Mouse (Mus musculus): ENCODE results near the gene Faah. TPM values are rescaled to one million over a fixed set of nuclear protein-coding genes. Genes with fewer than 3 reads are reported as not detected.

Gene Faah
- polyA plus RNA-seq, 1 experiment from 2014 or later, result 12.7 TPM

DNA sequence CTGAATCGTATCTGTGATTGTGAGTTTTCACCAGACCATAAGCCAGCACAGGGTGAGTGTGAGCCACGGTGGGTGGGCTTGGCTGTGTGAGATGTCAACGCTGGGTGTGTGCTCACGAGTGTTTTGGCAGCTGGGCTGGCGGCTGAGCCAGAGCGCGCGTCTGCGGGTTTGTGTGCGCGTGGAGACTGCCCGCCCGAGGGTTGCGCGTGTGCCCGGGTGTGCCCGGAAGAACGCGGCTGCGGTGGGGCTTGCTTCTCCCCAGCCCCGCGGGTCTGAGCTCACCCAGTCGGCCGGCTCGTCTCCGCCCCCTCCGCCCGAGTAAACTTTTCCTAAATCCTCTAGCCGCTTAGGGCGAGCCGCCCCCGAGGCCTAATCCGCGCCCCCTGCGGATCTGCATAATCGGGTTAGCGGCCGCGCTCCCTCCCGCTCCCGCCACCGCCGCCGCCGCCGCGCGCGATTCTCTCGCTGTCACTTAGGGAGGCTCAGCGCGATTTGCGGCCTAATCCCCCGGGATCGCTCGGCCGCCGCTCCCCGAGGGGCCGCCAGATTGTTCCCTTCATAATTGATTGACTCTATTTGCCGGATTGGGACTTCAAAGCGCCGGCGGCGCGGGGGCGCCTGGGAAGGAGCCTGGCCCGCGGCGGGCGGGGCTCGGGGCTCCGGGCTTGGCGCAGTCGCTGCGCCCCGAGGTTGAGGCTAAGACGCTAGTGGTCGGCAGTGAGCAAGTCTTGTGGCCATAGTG lies 54.9 kb downstream of the Faah start:
- WGBS, result under 1% methylated on average over 68 of the region's 79 CpGs
- H3K27ac ChIP-seq (replicated peaks), result no peak overlapping the region
- peaks cover 78% of the 10 kb centered on the region for H3K27me3 ChIP-seq

GRCm38 (mm10) chr4:115961991-115962390 lies 55.7 kb downstream of the Faah start:
- 6% methylated on average over 7 of the region's 7 CpGs for WGBS
- no peak overlapping the region; the same call in 1 of the 2 replicates for H3K4me3 ChIP-seq
- no peak overlapping the region for H3K9ac ChIP-seq (replicated peaks)
- H3K27ac ChIP-seq (replicated peaks), result no peak overlapping the region
- no peaks in the 10 kb centered on the region for H3K36me3 ChIP-seq
- no peak for ATAC-seq (replicated peaks)
- no peaks in the 10 kb centered on the region for H3K9me3 ChIP-seq
- H3K4me2 ChIP-seq (replicated peaks), result peak overlapping the region; percentile 94
- peaks cover 78% of the 10 kb centered on the region for H3K27me3 ChIP-seq
- H3K4me1 ChIP-seq, result peaks cover 12% of the 10 kb centered on the region

More for the DNA sequence above, 54.9 kb downstream of the Faah start:
- no peaks in the 10 kb centered on the region for H3K9me3 ChIP-seq
- H3K9ac ChIP-seq (replicated peaks), result peak overlapping the region; percentile 67
- peak overlapping the region; percentile 61 for H3K4me3 ChIP-seq
- peak; percentile 71 for ATAC-seq (replicated peaks)
- peaks cover 12% of the 10 kb centered on the region for H3K4me1 ChIP-seq
- peak overlapping the region; percentile 94 for H3K4me2 ChIP-seq (replicated peaks)
- H3K36me3 ChIP-seq, result no peaks in the 10 kb centered on the region

DNA sequence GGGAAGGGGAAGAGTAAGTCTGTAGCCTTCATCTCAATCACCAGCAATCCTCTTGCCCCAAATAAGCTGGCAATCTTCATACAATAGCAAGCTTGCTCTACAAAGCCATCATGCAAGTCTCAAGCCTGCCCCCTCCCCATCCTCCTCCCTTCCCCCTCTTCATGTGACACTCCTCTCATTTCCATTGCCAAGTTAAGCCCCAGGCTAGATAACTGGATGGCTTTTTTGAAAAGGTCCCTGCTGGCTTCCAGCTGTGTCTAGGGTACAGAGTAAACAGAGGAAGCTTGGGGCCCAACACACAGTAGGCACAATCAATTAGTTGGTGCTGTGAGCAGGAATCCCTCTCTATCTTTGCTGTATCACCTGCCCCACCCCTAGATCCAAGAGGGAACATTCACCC lies 58.2 kb downstream of the Faah start:
- H3K27me3 ChIP-seq, result peaks cover 82% of the 10 kb centered on the region
- H3K4me1 ChIP-seq, result peaks cover 19% of the 10 kb centered on the region
- no peak overlapping the region for H3K4me3 ChIP-seq
- no peak overlapping the region for H3K27ac ChIP-seq (replicated peaks)
- H3K36me3 ChIP-seq, result no peaks in the 10 kb centered on the region
- no peaks in the 10 kb centered on the region for H3K9me3 ChIP-seq
- H3K9ac ChIP-seq (replicated peaks), result no peak overlapping the region
- no peak for ATAC-seq (replicated peaks)
- no peak overlapping the region for H3K4me2 ChIP-seq (replicated peaks)

- Histone ChIP-seq H3K9ac (replicated peaks) (no peak overlapping the region), H3K9me3 (no peaks in the 10 kb centered on the region), H3K4me2 (replicated peaks) (peak overlapping the region; percentile 35; the same call in 1 of the 2 replicates), H3K4me3 (no peak overlapping the region), H3K4me1 (peaks cover 7% of the 10 kb centered on the region; the same call in 1 of the 2 replicates), H3K36me3 (no peaks in the 10 kb centered on the region), H3K27ac (replicated peaks) (no peak overlapping the region), H3K27me3 (peaks cover 80% of the 10 kb centered on the region)
- ATAC-seq (replicated peaks), result no peak
- WGBS, result 12% methylated on average over 3 of the region's 3 CpGs
Observed at GRCm38 (mm10) chr4:115955494-115955775, 62.3 kb downstream of the Faah start.

DNA sequence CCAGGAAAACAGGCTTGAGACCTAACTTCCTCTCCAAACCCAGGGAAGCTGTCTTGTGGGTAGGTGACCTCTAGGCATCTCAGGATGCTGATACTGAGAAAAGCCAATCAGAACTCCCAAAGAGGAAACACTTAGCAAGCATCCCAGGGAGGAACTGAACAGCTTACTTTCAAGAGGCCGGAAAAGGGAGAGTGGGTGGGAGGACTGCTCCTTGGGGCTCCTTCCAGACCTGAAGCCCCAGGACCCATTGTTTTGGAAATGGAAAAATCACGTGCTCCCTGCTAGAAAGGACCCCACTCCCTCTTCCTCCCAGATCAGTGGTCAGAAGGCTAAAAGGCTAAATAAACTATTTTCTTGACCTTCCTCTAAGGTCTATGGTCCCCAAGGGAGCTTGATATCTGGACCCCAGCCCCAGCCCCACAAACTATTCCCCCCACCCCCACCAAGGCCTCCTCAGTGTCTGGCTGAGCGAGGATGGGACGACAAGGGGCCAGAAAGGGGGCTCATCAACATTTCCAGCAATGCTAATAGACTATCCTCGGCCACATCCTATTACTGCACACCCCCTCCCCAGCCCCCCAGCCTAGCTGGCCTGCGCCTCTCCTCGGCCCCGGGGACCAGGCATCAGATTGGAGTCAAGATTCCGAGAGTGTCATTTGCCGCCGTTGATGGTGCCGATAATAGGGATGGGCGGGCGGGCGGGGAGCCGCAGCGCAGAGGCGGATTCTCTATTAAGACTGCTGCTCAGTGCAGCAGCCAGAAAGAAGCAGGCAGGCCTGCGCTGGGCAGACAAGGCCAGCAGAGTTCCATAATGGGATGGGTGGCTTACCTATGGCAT lies 62.9 kb downstream of the Faah start:
- H3K27ac ChIP-seq (replicated peaks), result no peak overlapping the region
- H3K4me1 ChIP-seq, result peaks cover 7% of the 10 kb centered on the region; the same call in 1 of the 2 replicates
- 0 out of 2 replicates have a peak, but pooled peaks have one; percentile 66 for ATAC-seq (replicated peaks)
- no peaks in the 10 kb centered on the region for H3K9me3 ChIP-seq
- H3K36me3 ChIP-seq, result no peaks in the 10 kb centered on the region
- H3K4me2 ChIP-seq (replicated peaks), result peak overlapping the region; percentile 35
- peaks cover 81% of the 10 kb centered on the region for H3K27me3 ChIP-seq
- no peak overlapping the region for H3K4me3 ChIP-seq
- 4% methylated on average over 19 of the region's 19 CpGs for WGBS
- peak overlapping the region; percentile 33; the same call in 1 of the 2 replicates for H3K9ac ChIP-seq (replicated peaks)

- WGBS, result 37% methylated on average over 5 of the region's 5 CpGs
- ATAC-seq (replicated peaks), result no peak
- no peak overlapping the region for H3K4me2 ChIP-seq (replicated peaks)
- peaks cover 7% of the 10 kb centered on the region; the same call in 1 of the 2 replicates for H3K4me1 ChIP-seq
- H3K36me3 ChIP-seq, result no peaks in the 10 kb centered on the region
- no peaks in the 10 kb centered on the region for H3K9me3 ChIP-seq
- no peak overlapping the region for H3K9ac ChIP-seq (replicated peaks)
- peaks cover 90% of the 10 kb centered on the region for H3K27me3 ChIP-seq
- H3K27ac ChIP-seq (replicated peaks), result no peak overlapping the region
- H3K4me3 ChIP-seq, result no peak overlapping the region
Observed at GRCm38 (mm10) chr4:115953559-115953958, 64.2 kb downstream of the Faah start.

GRCm38 (mm10) chr4:115952758-115953157 lies 65.0 kb downstream of the Faah start:
- no peak; the same call in 1 of the 2 replicates for ATAC-seq (replicated peaks)
- Histone ChIP-seq H3K9ac (replicated peaks) (no peak overlapping the region), H3K4me1 (peaks cover 7% of the 10 kb centered on the region; the same call in 1 of the 2 replicates), H3K9me3 (no peaks in the 10 kb centered on the region), H3K27me3 (peaks cover 91% of the 10 kb centered on the region), H3K27ac (replicated peaks) (no peak overlapping the region), H3K4me3 (no peak overlapping the region), H3K4me2 (replicated peaks) (no peak overlapping the region), H3K36me3 (no peaks in the 10 kb centered on the region)
- WGBS, result 9% methylated on average over 6 of the region's 6 CpGs

- Histone ChIP-seq H3K4me1 (peaks cover 18% of the 10 kb centered on the region), H3K4me2 (replicated peaks) (peak overlapping the region; percentile 31), H3K9ac (replicated peaks) (no peak overlapping the region), H3K36me3 (no peaks in the 10 kb centered on the region), H3K27me3 (peaks cover 90% of the 10 kb centered on the region), H3K9me3 (no peaks in the 10 kb centered on the region), H3K27ac (replicated peaks) (no peak overlapping the region), H3K4me3 (peak overlapping the region; percentile 8; the same call in 1 of the 2 replicates)
- ATAC-seq (replicated peaks), result no peak
- under 1% methylated on average over 41 of the region's 41 CpGs for WGBS
Observed at GRCm38 (mm10) chr4:115943669-115944314, 73.9 kb downstream of the Faah start.

DNA sequence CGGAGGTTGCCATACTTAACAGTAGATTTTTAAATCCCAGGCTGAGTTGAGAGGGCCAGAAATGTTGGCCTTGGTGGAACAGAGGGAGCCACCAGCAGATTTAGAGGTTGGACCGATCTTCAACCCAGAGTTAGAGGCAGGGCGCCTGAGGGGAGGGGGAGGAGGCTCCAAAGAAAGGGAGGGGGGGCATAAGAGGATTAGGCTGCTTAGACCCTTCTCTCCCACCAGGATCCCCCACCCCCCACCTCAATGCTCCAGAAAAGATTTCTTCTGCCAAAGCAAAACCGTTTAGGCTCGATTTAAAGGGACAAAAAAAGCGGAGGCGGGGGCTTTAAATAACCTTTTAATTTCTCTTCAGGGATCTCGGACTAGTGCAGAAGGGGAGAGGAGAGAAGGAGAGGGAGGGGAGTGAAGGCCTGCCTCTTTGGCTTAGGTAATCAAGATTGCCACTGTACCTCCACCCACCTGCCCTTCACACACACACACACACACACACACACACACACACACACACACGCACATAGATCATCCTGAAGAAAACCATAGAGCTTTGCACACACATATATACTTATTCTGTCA lies 76.4 kb downstream of the Faah start:
- H3K9ac ChIP-seq (replicated peaks), result no peak overlapping the region
- no peaks in the 10 kb centered on the region for H3K9me3 ChIP-seq
- H3K27ac ChIP-seq (replicated peaks), result no peak overlapping the region
- 3% methylated on average over 9 of the region's 9 CpGs for WGBS
- H3K4me1 ChIP-seq, result peaks cover 23% of the 10 kb centered on the region
- H3K4me3 ChIP-seq, result no peak overlapping the region
- no peak for ATAC-seq (replicated peaks)
- H3K36me3 ChIP-seq, result no peaks in the 10 kb centered on the region
- H3K4me2 ChIP-seq (replicated peaks), result no peak overlapping the region
- H3K27me3 ChIP-seq, result peaks cover 95% of the 10 kb centered on the region

GRCm38 (mm10) chr4:115940681-115941080 lies 77.0 kb downstream of the Faah start:
- Histone ChIP-seq H3K9ac (replicated peaks) (no peak overlapping the region), H3K27me3 (peaks cover 93% of the 10 kb centered on the region), H3K9me3 (no peaks in the 10 kb centered on the region), H3K4me2 (replicated peaks) (no peak overlapping the region), H3K27ac (replicated peaks) (no peak overlapping the region), H3K4me1 (peaks cover 23% of the 10 kb centered on the region), H3K36me3 (no peaks in the 10 kb centered on the region), H3K4me3 (no peak overlapping the region)
- ATAC-seq (replicated peaks), result no peak
- WGBS, result 3% methylated on average over 3 of the region's 3 CpGs

GRCm38 (mm10) chr4:115939295-115940102 lies 78.2 kb downstream of the Faah start, which contains the start of gene Dmbx1:
Gene Dmbx1, minus strand, starts transcription at chr4:115939926.
- Histone ChIP-seq H3K9ac (replicated peaks) (no peak within 1 kb of the TSS), H3K36me3 (no peaks in the 10 kb centered on the region), H3K27ac (replicated peaks) (no peak within 1 kb of the TSS), H3K9me3 (no peaks in the 10 kb centered on the region), H3K4me2 (replicated peaks) (peak within 1 kb of the TSS; percentile 43), H3K27me3 (peaks cover 90% of the 10 kb centered on the region), H3K4me1 (peaks cover 23% of the 10 kb centered on the region), H3K4me3 (peak within 1 kb of the TSS; percentile 24)
- peak; percentile 33; the same call in 1 of the 2 replicates for ATAC-seq (replicated peaks)
- WGBS, result under 1% methylated on average over 71 of the region's 71 CpGs
